Mouse (Mus musculus): ENCODE data around the gene Ech1. TPM values are rescaled to one million over a fixed set of nuclear protein-coding genes. Genes with fewer than 3 reads are reported as not detected.

The Ech1 gene
- total and polyA plus RNA-seq, 3 experiments, result 74.7 to 99.5 TPM; not detected in 1

DNA sequence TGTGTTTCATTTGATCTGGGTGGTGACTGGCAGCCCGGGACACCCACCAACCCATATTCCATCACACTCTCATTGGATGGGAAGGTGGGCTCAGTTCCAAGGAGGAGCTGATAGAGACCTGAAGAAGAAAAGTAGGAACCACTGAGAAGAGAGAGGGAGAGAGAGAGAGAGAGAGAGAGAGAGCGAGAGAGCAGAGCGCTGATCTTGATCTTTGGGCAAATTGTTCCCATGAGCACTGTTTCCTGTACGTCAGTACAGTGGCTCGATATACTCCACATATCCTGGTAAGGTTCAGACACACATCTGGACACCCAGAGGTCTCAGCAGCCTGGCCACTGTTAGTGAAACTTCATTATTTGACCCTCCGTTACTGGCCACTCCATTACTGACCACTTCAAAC lies 38.5 kb downstream of the Ech1 start, which contains the start of gene Lgals7 (continued):
- TF ChIP-seq ELF1 (IDR thresholded peaks at IDR 0.05; ENCODE audit: low read depth, low read length) (no peak), GABPA (IDR thresholded peaks at IDR 0.05; ENCODE audit: low read depth, low read length) (no peak), KAT2A (conservative IDR thresholded peaks at IDR 0.05; ENCODE audit: low read depth, low read length) (no peak; the same call in 1 of the 2 replicates), SMC3 (IDR thresholded peaks at IDR 0.05; ENCODE audit: low read depth, low read length) (no peak), USF1 (IDR thresholded peaks at IDR 0.05; ENCODE audit: low read depth, low read length) (no peak), POLR2AphosphoS5 (IDR thresholded peaks at IDR 0.05; ENCODE audit: borderline replicate concordance, low read depth, low read length) (no peak), ZNF384 (IDR thresholded peaks at IDR 0.05; ENCODE audit: low read depth, low read length) (no peak), MAZ (IDR thresholded peaks at IDR 0.05; ENCODE audit: low read depth, low read length) (no peak), MYC (IDR thresholded peaks at IDR 0.05; ENCODE audit: low read depth, low read length) (no peak), BHLHE40 (IDR thresholded peaks at IDR 0.05; ENCODE audit: borderline replicate concordance, low read depth, low read length) (no peak), UBTF (IDR thresholded peaks at IDR 0.05; ENCODE audit: borderline replicate concordance, insufficient read depth, low read depth, low read length) (no peak), TBP (IDR thresholded peaks at IDR 0.05; ENCODE audit: low read depth, low read length) (peak; percentile 74), MAX (IDR thresholded peaks at IDR 0.05; ENCODE audit: low read length) (no peak)

DNA sequence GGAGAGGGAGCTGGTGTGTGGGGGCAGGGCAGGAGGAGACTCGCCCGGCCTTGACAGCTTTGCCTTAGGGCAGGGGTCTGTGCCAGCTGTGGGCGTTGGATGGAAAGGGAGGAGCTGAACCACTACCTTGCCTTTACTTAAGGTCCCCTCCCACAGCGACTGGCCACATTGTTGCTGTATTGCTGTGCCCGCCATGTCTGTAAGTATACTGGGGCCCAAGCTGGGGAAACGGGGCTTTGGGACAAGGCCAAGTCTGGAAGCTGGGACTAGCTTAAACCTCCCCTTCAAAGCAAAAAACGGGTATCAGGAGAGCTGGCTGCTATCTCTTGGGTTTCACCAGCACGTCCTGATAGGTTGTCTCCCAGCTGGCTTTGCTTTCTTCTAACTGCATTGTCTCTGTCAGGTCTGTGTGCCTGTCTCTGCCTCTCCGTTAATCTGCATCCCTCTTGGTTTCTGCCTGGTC lies 39.3 kb downstream of the Ech1 start:
- peaks cover 0 to 21% of the 10 kb centered on the region in 2 experiments; a peak in 2 of 4 replicates for H3K36me3 ChIP-seq (ENCODE audit: control insufficient read depth in 1 of 2, insufficient read depth in 2 of 2, low read length in 2 of 2)
- H3K79me2 ChIP-seq (ENCODE audit: control insufficient read depth, insufficient read depth, low read length, poor library complexity), result no peaks in the 10 kb centered on the region; the same call in 1 of the 2 replicates
- peak overlapping the region; percentile 49 to 80 for H3K4me3 ChIP-seq (ENCODE audit: control insufficient read depth in 1 of 2, insufficient read depth in 1 of 2, low read depth in 2 of 2, low read length in 2 of 2)
- H3K27me3 ChIP-seq (ENCODE audit: control insufficient read depth in 1 of 2, insufficient read depth in 2 of 2, low read length in 2 of 2), result no peaks in the 10 kb centered on the region
- peak overlapping the region; percentile 82 for H3K27ac ChIP-seq (ENCODE audit: control insufficient read depth, low read depth, low read length)
- H3K9me3 ChIP-seq (replicated peaks; ENCODE audit: insufficient read depth, low read length), result no peaks in the 10 kb centered on the region
- peak; percentile 89 for DNase-seq (ENCODE audit: low read depth, low spot score)
- peak overlapping the region; percentile 69 for H3K9ac ChIP-seq (ENCODE audit: control insufficient read depth, low read depth, low read length, poor library complexity, severe bottlenecking)
- peaks cover 7 to 32% of the 10 kb centered on the region in 2 experiments for H3K4me1 ChIP-seq (ENCODE audit: control insufficient read depth in 1 of 2, insufficient read depth in 2 of 2, low read length in 2 of 2)
- TF ChIP-seq TCF12 (IDR thresholded peaks at IDR 0.05; ENCODE audit: low read depth, low read length) (peak; percentile 59), USF1 (IDR thresholded peaks at IDR 0.05; ENCODE audit: low read depth, low read length) (no peak), JUND (IDR thresholded peaks at IDR 0.05; ENCODE audit: low read depth, low read length) (no peak), RCOR1 (IDR thresholded peaks at IDR 0.05; ENCODE audit: low read depth, low read length) (peak; percentile 65; the same call in 1 of the 2 replicates), CHD2 (IDR thresholded peaks at IDR 0.05; ENCODE audit: low read length) (0 out of 2 replicates have a peak, but pooled peaks have one; percentile 46), UBTF (IDR thresholded peaks at IDR 0.05; ENCODE audit: borderline replicate concordance, insufficient read depth, low read depth, low read length) (no peak), TBP (IDR thresholded peaks at IDR 0.05; ENCODE audit: low read depth, low read length) (peak; percentile 70), CTCF (IDR thresholded peaks at IDR 0.05 in 2 of 3, conservative IDR thresholded peaks at IDR 0.05 in 1 of 3; ENCODE audit: control insufficient read depth in 1 of 3, insufficient read depth in 1 of 3, low read depth in 2 of 3, low read length in 3 of 3, poor library complexity in 1 of 3, severe bottlenecking in 1 of 3) (no peak), E2F4 (IDR thresholded peaks at IDR 0.05; ENCODE audit: borderline replicate concordance, low read depth, low read length) (no peak), KAT2A (conservative IDR thresholded peaks at IDR 0.05; ENCODE audit: low read depth, low read length) (no peak), MAZ (IDR thresholded peaks at IDR 0.05; ENCODE audit: low read depth, low read length) (no peak; the same call in 1 of the 2 replicates), ZC3H11A (IDR thresholded peaks at IDR 0.05; ENCODE audit: low read depth, low read length) (no peak), POLR2AphosphoS2 (IDR thresholded peaks at IDR 0.05; ENCODE audit: low read length) (0 out of 2 replicates have a peak, but pooled peaks have one; percentile 13), CHD1 (IDR thresholded peaks at IDR 0.05; ENCODE audit: low read depth, low read length) (no peak), GATA1 (IDR thresholded peaks at IDR 0.05; ENCODE audit: low read depth, low read length) (peak; percentile 72), POLR2A (IDR thresholded peaks at IDR 0.05; ENCODE audit: control insufficient read depth in 1 of 2, insufficient read depth in 1 of 2, low read depth in 1 of 2, low read length in 2 of 2, poor library complexity in 1 of 2) (peak in 1 of 2 experiments; percentile 59; a peak in 1 of 4 replicates), GABPA (IDR thresholded peaks at IDR 0.05; ENCODE audit: low read depth, low read length) (no peak), MYB (IDR thresholded peaks at IDR 0.05; ENCODE audit: low read depth, low read length) (no peak), ZKSCAN1 (IDR thresholded peaks at IDR 0.05; ENCODE audit: low read depth, low read length) (no peak), MEF2A (IDR thresholded peaks at IDR 0.05; ENCODE audit: extremely low read depth, insufficient replicate concordance, low read depth, low read length, poor library complexity, severe bottlenecking) (no peak), EP300 (IDR thresholded peaks at IDR 0.05; ENCODE audit: low read depth in 1 of 2, low read length in 2 of 2) (peak; percentile 33 to 68; a peak in 3 of 4 replicates), MYC (IDR thresholded peaks at IDR 0.05; ENCODE audit: low read depth, low read length) (peak; percentile 74; the same call in 1 of the 2 replicates), MAX (IDR thresholded peaks at IDR 0.05; ENCODE audit: low read length) (peak; percentile 44), MXI1 (IDR thresholded peaks at IDR 0.05; ENCODE audit: low read depth, low read length) (peak; percentile 68; the same call in 1 of the 2 replicates), NELFE (IDR thresholded peaks at IDR 0.05; ENCODE audit: low read depth, low read length) (peak; percentile 50), SMC3 (IDR thresholded peaks at IDR 0.05; ENCODE audit: low read depth, low read length) (no peak), POLR2AphosphoS5 (IDR thresholded peaks at IDR 0.05; ENCODE audit: borderline replicate concordance, low read depth, low read length) (no peak), BHLHE40 (IDR thresholded peaks at IDR 0.05; ENCODE audit: borderline replicate concordance, low read depth, low read length) (no peak), ZNF384 (IDR thresholded peaks at IDR 0.05; ENCODE audit: low read depth, low read length) (no peak), ZMIZ1 (IDR thresholded peaks at IDR 0.05; ENCODE audit: low read depth, low read length) (0 out of 2 replicates have a peak, but pooled peaks have one; percentile 11), HCFC1 (IDR thresholded peaks at IDR 0.05; ENCODE audit: low read depth, low read length) (0 out of 2 replicates have a peak, but pooled peaks have one; percentile 55)
